Mouse (Mus musculus) cerebellum, adult 18-20 months (tissue): ENCODE results near the gene Rimbp2.
"Not testable (repeated sequence)": the region's sequence is repeated elsewhere in the genome, so short reads cannot be mapped to it uniquely, and the experiment has no call there.

Experiments used
- DNase-seq, 2 experiments: peaks; one replicate each; pipeline ENCODE4 v3.0.0; 2021

Gene Rimbp2

DNA sequence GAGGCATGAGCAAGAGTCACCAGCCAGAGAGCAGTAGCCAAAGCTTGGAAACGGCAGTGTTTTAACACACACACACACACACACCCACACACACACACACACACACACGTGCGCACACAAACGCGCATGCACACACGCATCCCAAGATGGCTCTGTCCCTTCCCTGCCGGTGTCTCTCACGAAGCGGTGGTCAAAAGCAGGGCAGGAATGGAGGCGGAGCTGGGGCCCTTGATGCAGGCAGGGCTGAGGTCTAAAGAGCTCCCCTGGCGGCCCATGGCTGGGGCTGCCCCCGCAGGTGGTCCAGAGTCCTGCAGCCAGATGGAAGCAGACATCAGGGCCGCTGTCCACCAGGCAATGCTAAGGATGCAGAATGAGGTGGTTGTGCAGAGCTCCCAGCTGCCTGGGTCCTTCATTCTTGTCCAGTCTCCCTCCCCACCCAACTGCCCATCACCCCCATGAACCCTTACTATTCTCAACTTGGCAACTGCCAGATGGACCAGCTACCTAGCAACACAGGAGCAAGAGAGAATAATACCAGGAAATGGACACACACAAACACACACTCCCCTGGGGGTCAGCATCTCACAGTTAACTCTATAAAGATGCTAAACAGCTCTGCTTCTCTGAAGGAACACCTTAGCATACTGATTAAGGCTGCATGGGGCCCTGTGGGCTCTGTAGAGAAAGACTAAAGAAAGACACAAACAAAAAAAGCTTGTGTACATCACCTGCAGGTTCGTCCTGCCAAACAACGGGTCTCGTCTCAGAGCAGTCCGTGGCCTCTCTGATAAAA lies at the start of gene Rimbp2:
Gene Rimbp2 (minus strand): TSS at position 209 of the 793 bp plus-strand sequence.
- peak; percentile 4 for DNase-seq

DNA sequence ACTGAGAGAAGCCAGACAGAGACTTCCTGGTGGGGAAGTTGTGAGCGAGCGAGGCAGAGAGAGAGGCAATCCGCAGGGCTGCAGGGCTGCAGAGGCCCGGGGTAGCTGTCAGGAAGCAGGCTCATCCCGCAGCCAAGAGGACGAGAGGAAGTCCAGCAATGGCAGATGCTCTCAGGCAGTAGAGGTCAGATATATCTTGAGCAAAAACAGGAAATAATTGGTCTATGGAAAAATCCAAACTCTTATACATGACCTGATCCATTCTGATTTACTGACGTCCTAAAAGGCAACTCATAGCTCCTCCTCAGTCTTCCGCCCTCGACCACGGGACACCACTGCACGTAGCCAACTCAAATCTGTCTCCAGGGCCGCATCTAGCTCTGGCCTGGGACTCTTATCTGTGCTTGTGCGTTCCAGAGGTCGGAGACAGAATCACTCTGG lies 49.3 kb upstream of the Rimbp2 start:
- DNase-seq = no peak

DNA sequence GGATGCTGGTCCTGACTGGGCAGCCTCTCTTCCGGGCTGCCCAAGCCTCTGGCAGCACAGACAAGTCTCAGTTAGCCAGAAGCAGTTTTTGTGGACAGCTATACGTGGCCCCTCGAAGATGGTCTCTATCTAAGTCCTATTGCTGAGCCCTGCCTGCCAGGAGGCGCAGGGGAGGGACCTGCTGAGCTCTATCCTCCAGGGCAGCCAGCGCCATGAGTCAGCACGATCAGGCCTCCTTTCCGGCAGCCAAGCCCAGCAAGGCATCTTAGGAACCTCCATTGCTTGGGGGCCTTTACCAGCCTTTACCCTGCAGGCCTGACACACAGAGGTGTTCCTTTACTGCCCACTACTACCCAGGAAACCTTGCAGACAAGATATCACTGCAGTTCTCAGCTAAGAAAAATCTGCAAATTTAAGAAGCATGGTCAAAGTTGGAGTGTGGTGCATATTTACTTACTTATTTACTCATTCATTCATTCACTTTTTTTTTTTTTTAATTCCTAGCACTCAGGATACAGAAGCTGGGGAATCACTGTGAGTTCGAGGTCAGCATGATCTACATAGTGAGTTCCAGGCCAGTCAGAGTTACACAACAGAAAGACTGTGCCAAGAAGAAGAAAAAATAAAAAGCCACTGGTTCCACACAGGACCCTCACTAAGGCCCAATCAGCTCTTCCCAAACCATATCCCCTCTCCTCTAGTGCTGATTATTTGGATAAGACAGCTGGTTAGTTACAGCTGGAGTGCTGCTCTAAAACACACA lies 47.6 kb upstream of the Rimbp2 start:
- no peak for DNase-seq

- DNase-seq = no peak
Observed at GRCm38 (mm10) chr5:128987141-128987954, 34.1 kb upstream of the Rimbp2 start.

DNA sequence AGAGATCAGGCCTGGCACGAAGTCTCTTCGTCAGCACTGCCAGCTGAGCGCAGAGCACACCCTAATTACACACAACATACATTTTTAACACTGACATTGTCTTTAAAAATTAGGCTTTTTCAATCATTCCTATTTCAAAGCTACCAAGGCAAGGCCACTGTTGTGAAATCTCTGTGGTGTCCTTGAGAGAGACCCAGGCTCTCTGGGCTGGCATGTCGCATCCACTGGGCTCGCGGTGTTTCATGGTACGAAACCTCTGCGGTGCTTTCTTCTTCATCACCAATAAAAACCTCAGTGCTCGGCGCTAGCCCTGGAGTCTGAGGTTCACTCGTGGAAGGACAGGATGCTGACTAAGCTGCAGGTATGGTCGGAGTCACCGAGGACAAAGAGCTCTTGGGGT lies 32.7 kb upstream of the Rimbp2 start:
- DNase-seq = no peak

GRCm38 (mm10) chr5:128984536-128984935 lies 31.2 kb upstream of the Rimbp2 start:
- DNase-seq = no peak

DNA sequence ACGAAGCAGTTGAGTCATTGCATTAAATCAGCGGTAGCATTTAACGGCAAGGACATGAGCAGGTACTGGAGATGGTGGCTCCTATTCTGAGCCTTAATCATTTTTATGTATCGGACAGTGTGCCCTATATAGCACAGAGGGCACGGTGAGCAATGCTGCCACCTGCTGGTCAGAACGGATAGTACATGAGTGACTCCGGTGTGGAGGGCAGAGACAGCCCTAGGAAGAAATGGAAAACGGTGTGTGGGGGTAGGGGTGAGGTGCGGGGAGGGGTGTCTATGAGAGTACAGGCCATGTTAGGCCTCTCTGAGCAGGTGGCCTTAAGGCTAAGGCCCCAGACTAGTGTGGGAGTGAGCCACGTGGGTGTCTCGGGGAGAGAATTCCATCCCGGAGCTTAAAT lies 28.3 kb upstream of the Rimbp2 start:
- DNase-seq = peak; percentile 76 to 80

DNA sequence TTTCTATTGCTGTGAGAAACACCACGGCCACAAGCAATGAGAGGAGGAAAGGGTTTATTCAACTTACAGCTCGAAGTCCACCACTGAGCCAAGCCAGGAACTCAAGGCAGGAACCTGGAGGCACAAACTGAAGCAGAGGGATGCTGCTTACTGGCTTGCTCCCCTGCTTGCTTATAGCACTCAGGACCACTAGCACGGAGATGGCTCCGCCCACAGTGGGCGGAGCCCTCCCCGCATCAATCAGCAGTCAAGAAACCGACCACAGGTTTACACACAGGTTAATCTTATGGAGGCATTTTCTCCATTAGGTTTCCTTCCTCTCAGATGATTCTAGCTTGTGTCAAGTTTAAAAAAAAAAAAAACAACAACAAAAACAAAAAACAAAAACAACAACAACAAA lies 27.6 kb upstream of the Rimbp2 start:
- DNase-seq = no peak

- DNase-seq = no peak
Observed at GRCm38 (mm10) chr5:128978957-128979356, 25.7 kb upstream of the Rimbp2 start.

DNA sequence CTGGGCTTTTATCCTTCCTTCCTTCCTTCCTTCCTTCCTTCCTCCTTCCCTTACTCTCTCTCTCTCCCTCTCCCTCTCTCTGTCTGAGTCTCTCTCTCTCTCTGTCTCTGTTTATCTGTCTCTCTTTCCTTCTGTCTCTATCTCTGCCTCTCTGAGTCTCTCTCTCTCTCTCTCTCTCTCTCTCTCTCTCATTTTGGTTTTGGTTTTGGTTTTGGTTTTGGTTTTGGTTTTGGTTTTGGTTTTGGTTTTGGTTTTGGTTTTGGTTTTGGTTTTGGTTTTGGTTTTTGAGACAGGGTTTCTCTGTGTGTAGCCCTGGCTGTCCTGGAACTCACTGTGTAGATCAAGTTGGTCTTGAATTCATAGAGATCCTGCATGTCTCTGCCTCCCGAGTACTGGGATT lies 24.2 kb upstream of the Rimbp2 start:
- not testable (repeated sequence) for DNase-seq

DNA sequence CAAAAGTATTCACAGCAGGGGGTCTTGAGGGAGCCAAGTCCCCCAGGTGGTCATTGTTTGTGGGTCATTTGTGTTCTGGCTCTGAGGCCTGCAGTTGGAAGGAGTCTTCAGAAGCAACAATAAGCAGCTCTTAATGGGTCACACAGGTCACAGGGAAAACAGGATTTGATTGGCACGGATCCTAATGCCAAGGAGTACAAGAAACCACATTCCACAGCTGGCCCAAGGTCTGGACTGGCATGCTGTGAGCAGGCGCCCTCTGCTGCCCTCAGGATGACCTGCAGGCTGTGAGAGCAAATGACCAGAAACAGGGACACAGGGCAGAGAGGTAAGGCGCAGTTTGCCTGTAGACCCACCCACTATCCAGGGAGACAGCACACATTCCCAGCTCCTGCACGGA lies 23.0 kb upstream of the Rimbp2 start:
- DNase-seq = no peak

DNA sequence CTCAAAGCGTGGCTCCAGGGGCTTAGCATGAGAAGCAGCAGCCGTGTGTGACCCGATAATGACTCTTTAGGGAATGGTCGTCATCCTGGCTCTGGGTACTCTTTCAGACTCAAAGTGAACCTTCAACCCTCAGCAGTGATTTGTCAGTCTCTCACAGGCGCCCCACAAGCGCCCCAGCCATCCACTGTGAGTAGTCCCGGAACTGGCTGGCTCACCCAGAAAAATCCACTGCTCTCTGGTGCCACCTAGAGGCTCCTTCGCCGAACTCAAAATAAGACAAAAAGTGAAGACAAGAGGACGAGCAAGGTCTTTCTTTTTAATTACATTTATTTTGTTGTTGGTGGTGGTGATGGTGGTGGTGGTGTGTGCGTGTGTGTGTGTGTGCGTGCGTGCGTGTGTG lies 18.0 kb upstream of the Rimbp2 start:
- peak; percentile 60 to 67 for DNase-seq

DNA sequence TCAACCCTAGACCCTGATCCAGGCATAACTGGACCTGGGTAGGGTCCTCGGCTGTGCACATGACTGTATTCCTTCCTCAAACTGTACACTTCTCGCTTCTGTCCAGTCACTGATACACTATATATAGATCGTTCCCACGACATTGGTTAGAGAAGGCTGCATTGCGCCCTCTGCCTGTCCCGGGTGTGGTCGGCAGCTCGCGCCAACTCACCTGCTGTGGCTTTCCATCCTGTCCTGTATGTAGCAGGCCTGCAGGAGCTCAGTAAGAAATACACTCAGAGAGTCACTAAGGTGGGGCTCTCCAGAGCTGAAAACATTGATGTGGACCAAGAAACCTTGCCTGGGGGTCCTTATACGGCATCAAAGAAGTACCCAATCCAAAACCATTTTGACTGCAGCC lies 17.6 kb upstream of the Rimbp2 start:
- no peak for DNase-seq

GRCm38 (mm10) chr5:128964353-128964752 lies 11.1 kb upstream of the Rimbp2 start:
- no peak for DNase-seq

DNA sequence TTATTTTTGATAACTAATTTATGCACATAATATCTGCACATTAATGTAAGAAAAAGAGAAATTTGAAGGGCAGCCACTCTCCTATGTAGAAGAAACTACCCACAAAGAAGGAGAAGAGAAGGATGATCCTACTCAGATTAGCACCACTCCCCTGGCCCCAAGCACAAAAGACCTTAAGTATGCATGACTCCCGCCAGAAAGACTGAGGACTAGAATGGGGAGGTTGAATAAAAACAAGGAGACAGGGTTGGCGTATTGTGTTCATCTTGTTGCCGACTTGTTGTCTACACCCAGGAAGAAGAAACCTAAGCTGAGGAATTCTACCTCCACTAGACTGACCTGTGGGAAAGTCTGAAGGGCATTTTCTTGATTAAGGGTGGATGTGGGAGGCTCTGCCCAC lies 5.6 kb upstream of the Rimbp2 start:
- no peak for DNase-seq

DNA sequence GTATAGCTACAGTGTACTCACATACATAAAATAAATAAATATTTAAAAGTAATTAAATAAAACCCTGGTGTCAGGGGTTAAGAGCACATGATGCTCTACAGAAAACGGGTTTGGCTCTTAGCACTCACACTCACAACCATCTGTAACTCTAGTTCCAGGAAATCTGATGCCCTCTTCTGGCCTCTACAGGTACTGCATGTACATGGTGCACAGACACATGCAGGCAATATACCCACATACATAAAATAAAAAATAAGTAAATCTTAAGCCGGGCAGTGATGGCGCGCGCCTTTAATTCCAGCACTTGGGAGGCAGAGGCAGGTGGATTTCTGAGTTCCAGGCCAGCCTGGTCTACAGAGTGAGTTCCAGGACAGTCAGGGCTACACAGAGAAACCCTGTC lies 1.1 kb upstream of the Rimbp2 start:
- DNase-seq = not testable (repeated sequence)

DNA sequence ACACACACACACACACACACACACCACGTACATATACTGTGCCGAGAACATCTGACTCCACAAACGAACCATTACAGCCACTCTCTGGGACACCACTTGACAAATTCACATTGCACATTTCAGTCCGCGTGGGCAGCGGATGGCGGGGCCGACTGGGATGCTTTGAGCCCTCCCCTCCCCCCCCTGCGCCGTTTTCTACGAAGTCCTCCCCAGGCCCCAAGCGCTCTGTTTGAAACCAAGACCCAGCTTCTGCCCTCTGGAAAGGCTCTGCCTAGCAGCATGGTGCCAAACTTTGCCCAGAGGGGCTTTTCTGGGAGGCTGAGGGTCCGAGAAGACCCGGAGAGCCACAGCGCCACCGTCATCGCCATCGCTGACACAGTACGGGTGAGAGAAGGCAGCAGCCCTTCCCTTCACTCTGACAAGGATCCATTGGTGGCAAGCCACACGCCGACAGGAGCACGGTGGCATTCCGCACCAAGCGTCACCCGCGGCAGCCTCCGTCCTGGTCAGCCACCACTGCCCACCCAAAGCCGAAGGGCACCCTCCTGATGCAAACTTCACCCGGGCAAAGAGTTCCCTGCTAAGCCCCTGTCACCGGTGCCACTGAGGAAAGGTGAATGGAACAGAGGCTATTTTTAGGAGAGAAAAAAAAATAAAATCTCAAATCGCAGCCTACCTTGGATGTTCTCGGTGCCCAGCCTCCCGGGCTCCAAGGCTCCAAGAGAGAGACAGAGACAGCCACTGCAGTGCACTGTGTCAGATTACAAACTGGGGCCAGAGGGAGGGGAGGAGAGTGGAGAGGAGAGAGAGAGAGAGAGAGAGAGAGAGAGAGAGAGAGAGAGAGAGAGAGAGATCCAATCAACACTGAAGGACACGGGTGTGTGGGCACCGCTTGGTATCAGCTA lies 743 bp downstream of the Rimbp2 start:
- peak in 1 of 2 experiments; percentile 10 for DNase-seq

DNA sequence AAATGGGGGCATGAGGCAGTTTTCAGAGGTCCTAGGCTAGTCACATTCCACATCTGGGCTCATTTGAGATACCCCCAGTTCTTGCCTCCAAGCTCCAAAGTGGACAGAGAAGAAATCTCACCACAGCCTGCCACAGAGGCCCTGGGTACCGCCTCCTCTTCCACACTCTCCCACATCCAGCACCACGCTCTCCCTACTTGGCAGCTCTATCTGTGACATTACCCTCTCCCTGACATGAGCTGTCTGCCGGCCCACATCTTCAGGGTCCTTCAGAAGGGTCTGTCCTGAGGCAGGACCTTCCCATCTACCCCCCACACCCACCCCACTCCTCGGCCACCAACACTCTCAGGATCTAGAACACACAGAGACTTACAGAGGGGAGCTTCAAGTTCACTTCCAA lies 1.8 kb downstream of the Rimbp2 start:
- no peak for DNase-seq

DNA sequence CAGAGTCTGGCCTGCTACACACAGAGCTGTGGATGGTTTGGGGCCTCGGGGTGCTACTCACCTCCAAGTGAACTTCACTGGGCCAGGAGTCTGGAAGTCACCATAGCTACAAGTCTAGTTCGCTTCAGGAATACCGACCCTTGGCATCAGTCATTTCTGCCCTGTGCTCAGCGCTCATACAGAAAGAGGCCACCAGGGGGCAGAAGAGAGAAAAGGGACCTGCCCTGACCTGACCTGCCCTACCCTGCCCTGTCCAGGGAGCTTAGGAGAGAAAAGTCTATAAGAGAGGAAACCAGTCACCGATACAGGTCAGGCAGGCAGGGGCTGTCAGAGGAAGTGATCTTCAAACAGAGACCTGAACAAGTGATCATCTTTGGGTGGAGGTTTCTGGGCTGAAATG lies 6.2 kb downstream of the Rimbp2 start:
- peak; percentile 7 to 16 for DNase-seq

DNA sequence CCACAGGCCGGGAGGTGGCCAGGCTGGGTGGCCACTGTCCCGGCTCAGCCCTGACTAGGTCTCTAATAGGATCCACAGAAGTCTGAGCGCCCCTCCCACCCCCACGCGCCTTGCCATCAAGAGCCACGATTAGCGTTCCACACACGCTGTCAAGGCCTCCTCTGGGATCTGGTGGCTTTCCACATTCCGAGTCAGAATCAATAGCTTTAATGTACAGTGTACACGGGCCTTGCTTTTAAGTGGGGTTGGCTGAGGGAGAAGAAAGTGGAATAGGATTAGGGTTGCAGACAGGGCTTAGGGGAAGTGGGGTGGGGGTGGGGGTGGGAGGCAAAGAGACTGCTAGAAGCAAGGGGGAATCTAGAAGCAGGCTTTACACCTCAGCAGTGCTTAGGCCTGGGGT lies 12.8 kb downstream of the Rimbp2 start:
- no peak for DNase-seq

- DNase-seq = peak; percentile 6 to 8
Observed at GRCm38 (mm10) chr5:128935359-128935899, 17.9 kb downstream of the Rimbp2 start.

- no peak for DNase-seq
Observed at GRCm38 (mm10) chr5:128932776-128933175, 20.5 kb downstream of the Rimbp2 start.
